Mouse (Mus musculus): ENCODE results near the gene Slc1a2.

GRCm38 (mm10) chr2:102704781-102705180 is 46.3 kb downstream of the Slc1a2 start:
- TF ChIP-seq POU5F1 (IDR thresholded peaks at IDR 0.05; ENCODE audit: borderline replicate concordance, low read length), result no peak
- no peak for TF ChIP-seq CTCF (conservative IDR thresholded peaks at IDR 0.05; ENCODE audit: low read length)
- no peak for TF ChIP-seq NANOG (IDR thresholded peaks at IDR 0.05; ENCODE audit: borderline replicate concordance, low read length)
